Mouse (Mus musculus) cerebellum, adult 9-10 months (tissue): Measurements from ENCODE around the gene Olfr1201.

ENCODE experiments used
- DNase-seq: peaks from one replicate; pipeline ENCODE4 v3.0.0; 2022

The Olfr1201 gene

DNA sequence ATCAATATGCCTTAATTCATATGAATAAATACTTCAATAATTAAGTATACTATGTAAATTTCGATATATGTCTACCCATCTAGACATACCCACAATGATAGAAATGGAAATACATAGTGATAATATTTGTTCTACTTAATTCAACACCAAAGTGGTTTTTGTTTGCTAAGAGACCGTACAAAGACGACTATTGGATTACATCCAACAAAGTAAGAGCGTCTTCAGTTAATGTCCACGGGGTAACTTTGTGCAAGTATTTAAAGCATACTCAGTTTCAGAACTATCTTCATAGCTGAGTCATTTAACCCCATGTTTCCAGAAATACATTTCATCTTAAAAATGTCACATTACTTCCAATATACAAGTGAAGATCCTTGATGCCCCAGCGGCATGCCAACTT is at the start of gene Olfr1201:
TSS of gene Olfr1201 (plus strand) at position 301 of the 400 bp plus-strand sequence.
- DNase-seq, result no peak

DNA sequence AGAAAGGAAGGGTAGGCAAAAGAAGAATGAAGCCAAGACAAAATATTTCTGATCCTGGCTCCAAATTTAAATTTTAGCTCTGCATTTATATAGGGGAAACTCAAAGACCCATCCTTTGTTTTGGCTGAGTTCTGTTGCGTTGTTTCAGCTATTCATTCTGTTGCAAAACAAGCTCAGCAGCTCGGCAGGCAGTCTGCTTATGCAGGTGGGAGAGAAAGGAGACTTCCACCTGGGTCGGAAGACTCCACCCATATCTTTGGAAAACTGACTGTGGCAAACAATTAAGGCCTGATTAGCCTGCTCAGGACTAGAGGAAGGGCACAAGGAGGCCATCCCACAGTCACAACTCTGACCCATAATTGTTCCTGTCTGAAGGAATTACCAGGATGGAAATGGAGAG is 49.5 kb upstream of the Olfr1201 start:
- no peak for DNase-seq

DNA sequence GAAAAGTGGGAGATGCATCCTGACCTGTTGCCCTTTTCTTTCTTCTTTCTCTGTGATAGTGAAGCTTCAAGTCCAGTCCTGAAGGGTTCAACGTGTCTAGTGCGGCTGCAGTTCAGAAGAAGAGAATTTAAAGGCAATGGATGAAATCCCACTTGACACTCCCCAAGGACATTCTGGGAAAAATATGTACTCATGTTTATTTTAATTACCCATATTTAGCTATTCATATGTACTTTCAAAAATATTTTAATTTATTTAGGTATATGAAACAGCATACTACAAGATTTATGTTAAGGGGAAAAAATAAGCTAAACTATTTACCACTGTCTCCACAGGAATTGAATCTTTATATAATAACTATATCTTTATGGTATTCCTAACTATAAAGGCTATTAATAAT is 41.6 kb upstream of the Olfr1201 start, which contains the start of gene Olfr1198:
TSS of gene Olfr1198 (minus strand) at position 101 of the 400 bp plus-strand sequence.
- DNase-seq, result no peak

DNA sequence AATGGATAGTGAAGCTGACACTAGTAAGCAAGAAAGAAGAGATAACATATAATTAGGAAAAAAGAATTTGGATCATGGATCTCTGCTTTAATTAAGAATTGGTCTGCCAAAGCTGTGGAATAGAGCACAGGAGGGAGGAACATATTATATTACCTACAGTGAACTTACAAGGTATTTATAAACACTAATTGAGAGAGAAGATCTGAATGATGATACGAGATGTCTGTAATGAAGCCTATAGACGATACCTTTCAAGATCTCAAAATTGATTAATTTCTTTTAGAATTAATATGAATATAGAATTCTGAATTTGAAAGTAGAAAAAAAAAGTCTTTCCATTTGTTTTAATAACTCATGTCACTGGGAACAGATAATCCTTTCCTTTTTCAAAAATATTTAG is 32.5 kb upstream of the Olfr1201 start, which contains the start of gene Olfr1199:
TSS of gene Olfr1199 (minus strand) at position 101 of the 400 bp plus-strand sequence.
- DNase-seq, result no peak

DNA sequence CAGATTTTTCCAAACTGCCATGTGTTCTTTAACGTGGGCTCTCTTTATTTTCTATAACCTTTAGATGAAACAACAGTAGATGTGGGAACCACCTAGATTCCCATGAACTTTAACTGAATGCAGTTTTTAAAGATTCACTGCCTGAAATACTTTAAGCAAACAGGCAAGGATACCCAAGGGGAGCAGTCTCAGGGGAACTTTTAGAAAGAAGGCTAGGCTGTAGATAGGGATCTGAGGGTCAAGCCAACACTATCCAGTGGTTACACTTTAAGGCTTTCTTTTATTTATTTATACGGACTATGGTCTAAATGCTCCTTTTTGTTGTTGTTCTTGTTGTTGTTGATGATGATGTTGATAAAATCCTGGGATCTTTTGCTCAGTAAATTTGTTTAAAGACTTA is 22.4 kb upstream of the Olfr1201 start, which contains the start of gene Olfr1200:
TSS of gene Olfr1200 (minus strand) at position 101 of the 400 bp plus-strand sequence.
- DNase-seq, result no peak

DNA sequence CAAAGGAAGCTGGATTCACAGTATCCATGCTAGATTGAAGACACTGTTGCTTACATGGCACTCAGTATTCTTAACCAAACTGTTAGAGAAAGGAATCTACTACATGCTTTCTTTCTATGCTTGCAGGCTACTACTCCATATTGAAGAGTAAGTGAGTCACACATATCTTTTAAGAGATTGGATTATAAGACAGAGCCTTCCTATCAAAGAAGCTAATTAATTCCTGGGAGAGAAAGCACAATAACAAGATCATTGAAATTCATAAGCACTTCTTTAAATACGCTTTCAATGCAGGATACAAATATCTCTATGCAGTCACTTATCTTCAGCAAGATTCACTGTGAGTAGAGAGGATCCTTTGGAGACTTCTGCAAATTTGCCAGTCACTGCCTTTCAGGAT is 21.4 kb downstream of the Olfr1201 start, which contains the start of gene Olfr1202:
TSS of gene Olfr1202 (plus strand) at position 301 of the 400 bp plus-strand sequence.
- DNase-seq, result no peak

DNA sequence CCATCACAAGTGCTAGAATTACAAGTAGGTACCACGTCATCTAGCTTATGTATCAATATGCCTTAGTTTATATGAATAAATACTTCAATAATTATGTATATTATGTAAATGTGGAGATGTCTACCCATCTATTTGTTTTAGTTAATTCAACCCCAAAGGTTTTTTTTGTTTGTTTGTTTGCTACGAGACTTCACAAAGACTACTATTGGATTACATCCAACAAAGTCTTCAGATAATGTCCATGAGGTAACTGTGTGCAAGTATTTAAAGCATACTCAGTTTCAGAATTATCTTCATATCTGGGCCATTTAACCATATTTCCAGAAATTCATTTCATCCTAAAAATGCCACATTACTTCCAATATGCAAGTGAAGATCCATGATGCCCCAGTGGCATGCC is 36.6 kb downstream of the Olfr1201 start, which contains the start of gene Olfr1205:
TSS of gene Olfr1205 (plus strand) at position 301 of the 400 bp plus-strand sequence.
- no peak for DNase-seq

DNA sequence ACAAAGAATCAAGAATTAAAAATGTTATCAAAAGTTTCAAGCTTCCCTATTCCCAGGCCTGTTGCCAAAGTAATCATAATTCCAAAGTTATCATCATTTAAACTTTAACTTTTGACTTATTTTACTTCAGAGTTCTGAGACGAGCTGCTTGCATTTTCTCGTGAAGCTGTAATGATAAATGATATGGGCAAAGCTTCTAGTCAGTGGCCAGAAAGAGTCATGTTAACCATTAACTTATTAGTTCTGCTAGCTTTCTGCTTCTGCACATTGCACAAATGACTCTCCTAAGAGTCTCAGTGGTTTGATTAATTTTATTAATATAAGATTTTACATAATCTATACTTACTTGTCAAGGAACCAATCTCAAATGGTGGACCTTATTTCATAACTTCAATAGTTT is 45.6 kb downstream of the Olfr1201 start:
- DNase-seq, result no peak
